Mouse (Mus musculus) hindbrain, postnatal 0 days (tissue): ENCODE measurements around the gene Neurog1. TPM values are rescaled to one million over a fixed set of nuclear protein-coding genes. Genes with fewer than 3 reads are reported as not detected.
A peak's percentile ranks its signal among the peaks of the same experiment; 100 is the strongest.

Source experiments
- ATAC-seq: fragments of 200-750 bp; cut with Nextera tagmentation; 2 replicates; pipeline ENCODE4 v1.8.0; 2017; ENCODE audit warnings: mild to moderate bottlenecking, moderate TSS enrichment, moderate library complexity
- DNase-seq: peaks from one replicate; pipeline ENCODE4 v3.0.0-alpha.2; 2015; ENCODE audit warnings: low spot score
- H3K27ac ChIP-seq: fragments of 300-500 bp; sonication (generic); 2 replicates; pipeline ENCODE4 v1.5.1; 2014; ENCODE audit warnings: mild to moderate bottlenecking
- H3K27me3 ChIP-seq: fragments of 300-500 bp; sonication (generic); 2 replicates; pipeline ENCODE4 v1.6.1; 2014; ENCODE audit warnings: low read length, mixed read lengths; ENCODE audit not compliant: insufficient read depth
- H3K36me3 ChIP-seq: fragments of 300-500 bp; sonication (generic); 2 replicates; pipeline ENCODE4 v1.6.1; 2014; ENCODE audit warnings: low read length, mixed read lengths; ENCODE audit not compliant: insufficient read depth
- H3K4me1 ChIP-seq: fragments of 300-500 bp; sonication (generic); 2 replicates; pipeline ENCODE4 v1.6.1; 2014; ENCODE audit warnings: antibody characterized with exemption, low read length, mixed read lengths; ENCODE audit not compliant: insufficient read depth
- H3K4me2 ChIP-seq: fragments of 300-500 bp; sonication (generic); 2 replicates; pipeline ENCODE4 v1.6.1; 2014; ENCODE audit warnings: low read depth, mild to moderate bottlenecking, low read length, moderate library complexity, mixed read lengths
- H3K4me3 ChIP-seq: fragments of 300-500 bp; sonication (generic); 2 replicates; pipeline ENCODE4 v1.5.1; 2014; ENCODE audit warnings: low read length
- H3K9ac ChIP-seq: fragments of 300-500 bp; sonication (generic); replicated peaks from 2 replicates; pipeline ENCODE4 v1.6.1; 2014; ENCODE audit warnings: mild to moderate bottlenecking, low read length, moderate library complexity, mixed read lengths
- H3K9me3 ChIP-seq: fragments of 300-500 bp; sonication (generic); 2 replicates; pipeline ENCODE4 v1.6.1; 2016; ENCODE audit warnings: low read length, mixed read lengths
- CTCF ChIP-seq: IDR thresholded peaks from 2 replicates; pipeline ENCODE4 v1.5.1; 2016; ENCODE audit warnings: antibody characterized with exemption, control low read depth, low read depth
- WGBS: fragments of 180-500 bp; shearing (Covaris S2); extraction: QIAGEN DNeasy Blood & Tissue Kit; methylation state at CpG from one replicate; pipeline ENCODE4 v1.1.7; 2014; 5-methylcytosine and 5-hydroxymethylcytosine counted together
- polyA plus RNA-seq: library from polyadenylated mRNA; unstranded; fragments of >200 nt; fragmentation: Nextera tagmentation; extraction: Ambion mirVana; gene quantifications from 2 replicates; pipeline ENCODE4 v1.2.1, GENCODE M21; 2015
- total RNA-seq: library from RNA; depleted of rRNA; stranded (reverse); fragments of >200 nt; gene quantifications from 2 replicates; pipeline ENCODE4 v1.2.3, GENCODE M21; 2014

Neurog1 gene
- total and polyA plus RNA-seq, 2 experiments from 2014 or later: 0.30 to 0.42 TPM

DNA sequence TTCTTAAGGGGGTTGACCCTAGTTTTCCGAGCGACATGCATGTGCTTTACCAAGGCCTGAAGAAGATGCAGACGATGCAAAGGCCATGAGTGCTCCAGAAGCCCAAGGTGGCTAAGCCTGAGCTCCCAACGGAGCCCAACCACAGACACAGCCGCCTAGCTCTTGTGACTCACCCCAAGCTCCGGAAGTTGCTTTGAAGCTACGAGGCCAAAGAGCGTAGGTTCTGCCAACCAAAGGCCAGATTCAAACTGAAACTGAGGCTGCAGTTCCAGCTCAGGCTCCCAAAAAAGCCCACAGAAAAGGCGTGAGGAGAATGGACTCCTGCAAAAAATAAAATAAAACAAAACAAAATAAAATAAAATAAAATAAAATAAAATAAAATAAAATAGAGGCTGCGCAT, 14.1 kb downstream of the Neurog1 start:
- Histone ChIP-seq H3K4me1 (no peaks in the 10 kb centered on the region), H3K9ac (no peak overlapping the region), H3K27me3 (peaks cover 20% of the 10 kb centered on the region; the same call in 1 of the 2 replicates), H3K27ac (no peak overlapping the region), H3K36me3 (no peaks in the 10 kb centered on the region), H3K4me3 (no peak overlapping the region), H3K4me2 (no peak overlapping the region), H3K9me3 (no peaks in the 10 kb centered on the region)
- 85% methylated on average over 10 of the region's 10 CpGs for WGBS
- DNase-seq (no peak), ATAC-seq (no peak)
- no peak for TF ChIP-seq CTCF

DNA sequence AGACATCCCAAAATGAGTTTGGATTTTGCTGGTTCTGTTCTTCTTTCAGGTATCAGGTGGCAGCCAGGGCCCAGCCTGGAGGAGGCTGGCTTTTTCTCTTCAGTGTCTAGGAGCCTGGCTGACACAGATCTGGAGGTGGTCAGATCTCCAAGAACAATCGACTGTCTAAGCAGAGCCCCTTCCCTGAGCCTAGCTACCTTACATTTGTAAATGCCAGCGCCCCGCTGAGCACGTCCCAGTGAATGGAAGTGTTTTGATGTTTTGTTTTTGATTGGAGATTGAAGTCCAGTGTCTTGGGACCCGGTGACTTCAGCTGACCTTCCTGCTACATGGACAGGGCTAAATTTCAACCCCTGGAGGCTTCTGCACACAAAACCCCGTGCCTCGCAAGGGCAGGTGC, 15.8 kb downstream of the Neurog1 start:
- H3K9me3 ChIP-seq: no peaks in the 10 kb centered on the region
- no peak overlapping the region for H3K4me3 ChIP-seq
- no peak overlapping the region for H3K4me2 ChIP-seq
- H3K36me3 ChIP-seq: no peaks in the 10 kb centered on the region
- peaks cover 20% of the 10 kb centered on the region; the same call in 1 of the 2 replicates for H3K27me3 ChIP-seq
- no peak for TF ChIP-seq CTCF
- no peak for ATAC-seq
- no peak overlapping the region for H3K9ac ChIP-seq
- DNase-seq: no peak
- 15% methylated on average over 7 of the region's 7 CpGs for WGBS
- no peak overlapping the region for H3K27ac ChIP-seq
- no peaks in the 10 kb centered on the region for H3K4me1 ChIP-seq

DNA sequence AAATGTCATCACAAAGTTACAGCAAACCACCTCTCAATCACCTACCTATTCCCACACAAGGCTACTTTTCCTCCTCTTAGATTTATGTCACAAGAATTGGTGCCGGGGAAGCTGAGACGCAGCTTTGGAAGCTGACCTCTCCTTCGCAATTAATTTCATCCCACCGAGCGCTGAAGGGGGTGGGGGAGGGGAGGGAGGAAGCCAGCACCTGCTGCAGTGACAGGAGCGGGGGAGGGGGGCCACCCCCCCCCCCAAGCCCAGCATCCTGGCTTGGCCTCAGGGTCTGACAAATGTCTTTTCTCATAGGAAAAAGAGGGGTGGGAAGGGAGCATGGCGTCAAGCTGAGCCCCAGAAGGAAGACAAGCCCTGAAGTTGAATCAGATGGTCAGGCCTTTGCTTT, 23.2 kb downstream of the Neurog1 start:
- H3K4me1 ChIP-seq: 0 out of 2 replicates have a peak, but pooled peaks cover 15% of the 10 kb centered on the region
- H3K27ac ChIP-seq: no peak overlapping the region
- no peak for TF ChIP-seq CTCF
- ATAC-seq: no peak
- H3K4me2 ChIP-seq: no peak overlapping the region
- H3K9ac ChIP-seq: no peak overlapping the region
- WGBS: 12% methylated on average over 7 of the region's 7 CpGs
- H3K4me3 ChIP-seq: no peak overlapping the region
- DNase-seq: no peak
- H3K27me3 ChIP-seq: peaks cover 21% of the 10 kb centered on the region
- no peaks in the 10 kb centered on the region for H3K36me3 ChIP-seq
- no peaks in the 10 kb centered on the region for H3K9me3 ChIP-seq

DNA sequence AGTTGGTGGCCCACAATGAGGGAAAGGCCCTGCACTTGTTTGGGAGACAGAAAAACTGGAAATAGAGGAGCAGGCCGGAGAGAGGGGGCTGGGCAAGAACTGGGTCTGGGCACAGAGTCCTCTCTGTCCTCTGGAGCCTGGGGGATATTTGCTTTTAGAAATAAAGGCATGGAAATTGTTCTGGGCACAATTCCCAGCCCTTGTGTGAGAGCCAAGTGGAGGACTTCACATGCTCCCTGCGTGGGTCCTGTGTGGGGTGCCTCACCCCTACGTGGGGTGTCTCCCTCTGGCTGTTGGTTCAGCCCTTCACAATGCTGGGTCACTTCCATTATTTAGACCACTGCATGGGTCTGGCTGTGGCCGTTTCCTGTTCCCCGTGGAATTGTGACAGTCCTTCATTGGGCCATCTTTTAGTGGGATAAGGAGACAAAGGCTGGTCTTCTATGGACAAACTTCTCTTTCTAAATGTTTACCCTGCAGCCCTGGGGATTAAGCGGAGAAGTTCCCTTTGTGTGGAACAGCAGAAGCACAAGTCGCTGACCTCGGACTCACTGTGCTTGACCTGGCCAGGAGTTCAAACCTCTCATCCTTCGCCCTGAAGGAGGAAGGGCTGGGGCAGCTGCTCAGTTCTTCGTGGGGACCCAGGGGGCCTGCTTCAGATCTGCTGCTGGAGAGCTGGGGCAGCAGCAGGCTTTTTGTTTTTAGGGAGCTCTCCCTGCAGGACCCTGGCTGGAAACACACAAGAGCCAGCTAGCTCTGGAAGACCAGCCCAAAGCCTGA, 25.6 kb downstream of the Neurog1 start:
- Histone ChIP-seq H3K4me3 (no peak overlapping the region), H3K4me2 (no peak overlapping the region), H3K27ac (peak overlapping the region; percentile 70), H3K9ac (no peak overlapping the region), H3K36me3 (no peaks in the 10 kb centered on the region), H3K9me3 (no peaks in the 10 kb centered on the region), H3K4me1 (peaks cover 18% of the 10 kb centered on the region; the same call in 1 of the 2 replicates), H3K27me3 (peaks cover 27% of the 10 kb centered on the region)
- 15% methylated on average over 10 of the region's 10 CpGs for WGBS
- DNase-seq: peak; percentile 83
- TF ChIP-seq CTCF: no peak
- ATAC-seq: peak; percentile 73; the same call in 1 of the 2 replicates

DNA sequence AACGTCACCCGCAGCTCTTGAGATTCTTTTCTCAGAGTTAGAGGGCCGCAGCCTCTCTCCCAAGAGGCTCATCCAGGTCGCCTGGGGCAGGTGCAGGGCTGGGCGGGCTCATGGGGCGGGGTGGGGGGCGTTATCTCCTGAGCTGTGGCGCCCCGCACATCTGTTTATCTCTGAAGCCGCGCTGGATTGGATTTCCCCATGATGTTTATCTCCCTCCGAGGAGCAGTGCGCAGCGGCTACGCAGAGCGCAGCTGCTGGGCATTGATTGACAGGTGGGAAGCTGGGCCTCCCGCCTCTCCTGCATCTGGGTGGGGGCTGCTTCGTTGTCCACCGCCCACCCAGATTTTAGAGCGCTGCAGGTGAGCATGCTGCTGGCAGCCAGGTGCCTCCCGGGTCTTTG, 28.3 kb downstream of the Neurog1 start:
- 14% methylated on average over 21 of the region's 21 CpGs for WGBS
- no peak overlapping the region for H3K9ac ChIP-seq

DNA sequence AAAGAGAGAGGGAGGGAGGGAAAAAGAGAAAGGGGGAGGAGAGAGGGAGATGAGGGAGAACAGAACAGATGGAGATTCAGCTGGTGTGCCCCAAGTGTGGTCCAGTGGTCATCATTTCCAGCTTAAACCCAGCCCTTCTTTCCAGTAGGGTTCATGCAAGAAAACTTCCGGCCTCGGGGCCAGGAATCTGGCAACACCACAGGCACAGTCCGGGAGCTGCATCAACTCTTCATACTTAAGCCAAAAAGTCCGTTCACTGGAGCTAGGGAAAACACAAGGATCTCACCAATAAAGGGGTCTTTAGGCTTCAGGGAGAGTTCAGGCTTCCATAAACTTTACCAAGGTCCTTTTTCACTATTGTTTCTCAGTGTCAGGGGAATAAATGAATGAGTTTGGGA, 29.1 kb downstream of the Neurog1 start:
- ATAC-seq: no peak
- 10% methylated on average over 4 of the region's 4 CpGs for WGBS
- no peak overlapping the region for H3K4me2 ChIP-seq
- H3K4me3 ChIP-seq: no peak overlapping the region
- H3K36me3 ChIP-seq: no peaks in the 10 kb centered on the region
- H3K4me1 ChIP-seq: peaks cover 17% of the 10 kb centered on the region; the same call in 1 of the 2 replicates
- H3K27me3 ChIP-seq: peaks cover 22% of the 10 kb centered on the region
- TF ChIP-seq CTCF: no peak
- DNase-seq: no peak
- no peak overlapping the region for H3K9ac ChIP-seq
- H3K9me3 ChIP-seq: no peaks in the 10 kb centered on the region
- no peak overlapping the region for H3K27ac ChIP-seq

More for the DNA sequence above, 28.3 kb downstream of the Neurog1 start:
- DNase-seq (no peak), ATAC-seq (no peak)
- H3K4me3 ChIP-seq: no peak overlapping the region
- peaks cover 22% of the 10 kb centered on the region for H3K27me3 ChIP-seq
- no peak overlapping the region for H3K4me2 ChIP-seq
- no peak overlapping the region for H3K27ac ChIP-seq
- no peaks in the 10 kb centered on the region for H3K36me3 ChIP-seq
- TF ChIP-seq CTCF: no peak
- H3K9me3 ChIP-seq: no peaks in the 10 kb centered on the region
- peaks cover 18% of the 10 kb centered on the region; the same call in 1 of the 2 replicates for H3K4me1 ChIP-seq
